Mouse (Mus musculus): ENCODE measurements around the gene Ttc24. TPM values are rescaled to one million over a fixed set of nuclear protein-coding genes. Genes with fewer than 3 reads are reported as not detected.

The Ttc24 gene
- polyA plus RNA-seq, 1 experiment from 2014 or later = not detected

DNA sequence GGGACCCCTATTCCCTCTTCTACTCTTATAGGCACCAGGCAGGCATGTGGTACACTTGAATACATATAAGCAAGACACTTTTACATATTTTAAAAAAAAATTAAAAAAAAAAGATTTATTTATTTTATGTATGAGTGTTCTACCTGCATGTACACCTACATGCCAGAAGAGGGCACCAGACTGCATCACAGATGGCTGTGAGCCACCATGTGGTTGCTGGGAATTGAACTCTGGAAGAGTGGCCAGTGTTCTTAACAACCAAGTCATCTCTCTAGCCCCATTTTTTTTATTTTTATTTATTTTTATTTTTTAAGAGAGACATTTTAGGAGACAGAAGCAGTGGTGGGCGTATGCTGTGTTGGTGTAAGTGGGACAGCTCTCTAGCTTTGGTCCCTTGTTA is 9.6 kb upstream of the Ttc24 start:
- 60% methylated on average over 1 of the region's 1 CpGs for WGBS

DNA sequence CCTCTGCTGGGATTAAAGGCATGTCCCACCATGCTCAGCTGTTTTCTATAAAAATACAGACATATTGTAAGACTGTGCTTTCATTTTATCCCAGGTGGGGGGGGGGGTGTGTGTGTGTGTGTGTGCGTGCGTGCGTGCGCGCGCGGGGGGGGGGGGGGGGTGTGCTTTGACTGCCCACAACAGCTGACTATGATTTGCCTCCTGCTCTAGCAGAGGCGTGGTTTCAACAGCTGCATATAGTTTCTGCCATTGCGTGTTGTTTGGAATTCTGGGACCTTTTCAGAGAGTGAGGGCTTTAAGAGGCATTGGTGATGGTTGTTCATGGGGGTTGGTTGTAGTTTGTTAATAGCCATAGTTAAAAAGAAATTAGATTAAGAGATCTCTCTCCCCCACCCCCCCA is 7.4 kb upstream of the Ttc24 start:
- Histone ChIP-seq H3K27ac (ENCODE audit: low read depth) (no peak overlapping the region), H3K4me3 (ENCODE audit: low read depth, low read length) (no peak overlapping the region), H3K27me3 (replicated peaks; ENCODE audit: control insufficient read depth, insufficient read depth, low read length) (no peaks in the 10 kb centered on the region), H3K4me2 (ENCODE audit: low read length) (no peak overlapping the region), H3K36me3 (ENCODE audit: control insufficient read depth, insufficient read depth, low read length) (peaks cover 41% of the 10 kb centered on the region), H3K9me3 (ENCODE audit: control insufficient read depth, low read length) (no peaks in the 10 kb centered on the region), H3K9ac (ENCODE audit: low read length) (no peak overlapping the region), H3K4me1 (replicated peaks; ENCODE audit: control insufficient read depth, insufficient read depth, low read length) (peaks cover 10% of the 10 kb centered on the region; the same call in 1 of the 2 replicates)
- ATAC-seq (replicated peaks; ENCODE audit: low FRiP score, low TSS enrichment, low read depth) = no peak
- no peak for DNase-seq (ENCODE audit: low spot score)
- WGBS = 93% methylated on average over 6 of the region's 9 CpGs

More for the DNA sequence above, 9.6 kb upstream of the Ttc24 start:
- Histone ChIP-seq H3K4me3 (ENCODE audit: low read depth, low read length) (no peak overlapping the region), H3K9ac (ENCODE audit: low read length) (no peak overlapping the region), H3K9me3 (ENCODE audit: control insufficient read depth, low read length) (no peaks in the 10 kb centered on the region), H3K4me1 (replicated peaks; ENCODE audit: control insufficient read depth, insufficient read depth, low read length) (peaks cover 5% of the 10 kb centered on the region; the same call in 1 of the 2 replicates), H3K4me2 (ENCODE audit: low read length) (no peak overlapping the region), H3K36me3 (ENCODE audit: control insufficient read depth, insufficient read depth, low read length) (peaks cover 63% of the 10 kb centered on the region), H3K27me3 (replicated peaks; ENCODE audit: control insufficient read depth, insufficient read depth, low read length) (no peaks in the 10 kb centered on the region), H3K27ac (ENCODE audit: low read depth) (no peak overlapping the region)
- ATAC-seq (replicated peaks; ENCODE audit: low FRiP score, low TSS enrichment, low read depth) (no peak), DNase-seq (ENCODE audit: low spot score) (no peak)

DNA sequence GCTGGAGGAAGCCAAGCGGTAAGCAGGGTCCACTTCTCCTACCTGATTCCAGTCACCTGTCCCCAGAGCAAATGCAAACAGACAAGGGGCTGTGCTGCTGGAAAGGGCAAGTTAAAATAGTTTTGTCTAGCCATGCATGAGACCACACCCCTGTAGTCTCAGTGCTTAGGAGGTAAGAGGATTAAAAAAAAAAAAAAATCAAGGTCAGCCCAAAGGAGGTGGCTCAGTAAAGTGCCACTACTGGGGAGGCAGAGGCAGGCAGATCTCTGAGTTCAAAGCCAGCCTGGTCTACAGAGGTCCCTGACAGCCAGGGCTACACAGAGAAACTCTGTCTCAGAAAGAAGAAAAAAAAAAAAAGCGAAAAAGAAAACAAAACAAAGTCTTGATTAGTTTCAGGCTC is 5.9 kb upstream of the Ttc24 start:
- Histone ChIP-seq H3K4me3 (ENCODE audit: low read depth, low read length) (no peak overlapping the region), H3K36me3 (ENCODE audit: control insufficient read depth, insufficient read depth, low read length) (peaks cover 27% of the 10 kb centered on the region), H3K4me2 (ENCODE audit: low read length) (no peak overlapping the region), H3K9me3 (ENCODE audit: control insufficient read depth, low read length) (no peaks in the 10 kb centered on the region), H3K27ac (ENCODE audit: low read depth) (no peak overlapping the region), H3K4me1 (replicated peaks; ENCODE audit: control insufficient read depth, insufficient read depth, low read length) (peaks cover 10% of the 10 kb centered on the region; the same call in 1 of the 2 replicates), H3K27me3 (replicated peaks; ENCODE audit: control insufficient read depth, insufficient read depth, low read length) (no peaks in the 10 kb centered on the region), H3K9ac (ENCODE audit: low read length) (no peak overlapping the region)
- DNase-seq (ENCODE audit: low spot score) = no peak
- 83% methylated on average over 2 of the region's 2 CpGs for WGBS
- no peak for ATAC-seq (replicated peaks; ENCODE audit: low FRiP score, low TSS enrichment, low read depth)

DNA sequence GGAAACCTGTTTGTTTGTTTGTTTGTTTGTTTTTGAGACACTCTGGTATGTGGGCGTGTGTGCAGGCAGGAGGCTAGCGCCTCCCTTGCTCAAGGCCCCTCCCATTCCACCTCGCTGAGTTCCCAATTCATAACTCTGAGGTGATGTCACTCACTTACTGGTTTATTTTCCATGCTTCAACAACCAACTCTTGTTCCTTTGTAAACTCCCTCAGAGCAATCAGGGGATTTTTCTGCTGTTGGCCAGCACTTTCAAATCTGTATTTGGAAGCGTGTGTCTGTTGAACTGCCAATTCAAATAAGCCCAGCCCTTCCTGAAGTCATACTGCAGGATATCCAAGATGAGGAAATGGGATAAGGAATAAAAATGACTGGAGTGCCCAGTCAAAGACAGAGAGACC is 4.6 kb upstream of the Ttc24 start:
- H3K4me1 ChIP-seq (replicated peaks; ENCODE audit: control insufficient read depth, insufficient read depth, low read length) = peaks cover 10% of the 10 kb centered on the region; the same call in 1 of the 2 replicates
- H3K9ac ChIP-seq (ENCODE audit: low read length) = peak overlapping the region; percentile 48; the same call in 1 of the 2 replicates
- peaks cover 18% of the 10 kb centered on the region for H3K36me3 ChIP-seq (ENCODE audit: control insufficient read depth, insufficient read depth, low read length)
- no peaks in the 10 kb centered on the region for H3K27me3 ChIP-seq (replicated peaks; ENCODE audit: control insufficient read depth, insufficient read depth, low read length)
- DNase-seq (ENCODE audit: low spot score) (peak; percentile 55), ATAC-seq (replicated peaks; ENCODE audit: low FRiP score, low TSS enrichment, low read depth) (no peak)
- 5% methylated on average over 4 of the region's 4 CpGs for WGBS
- no peaks in the 10 kb centered on the region for H3K9me3 ChIP-seq (ENCODE audit: control insufficient read depth, low read length)
- peak overlapping the region; percentile 49 for H3K4me3 ChIP-seq (ENCODE audit: low read depth, low read length)
- H3K4me2 ChIP-seq (ENCODE audit: low read length) = peak overlapping the region; percentile 57
- no peak overlapping the region for H3K27ac ChIP-seq (ENCODE audit: low read depth)

- Histone ChIP-seq H3K27me3 (replicated peaks; ENCODE audit: control insufficient read depth, insufficient read depth, low read length) (no peaks in the 10 kb centered on the region), H3K4me2 (ENCODE audit: low read length) (peak overlapping the region; percentile 57), H3K36me3 (ENCODE audit: control insufficient read depth, insufficient read depth, low read length) (peaks cover 18% of the 10 kb centered on the region), H3K9me3 (ENCODE audit: control insufficient read depth, low read length) (no peaks in the 10 kb centered on the region), H3K9ac (ENCODE audit: low read length) (peak overlapping the region; percentile 48), H3K27ac (ENCODE audit: low read depth) (no peak overlapping the region), H3K4me3 (ENCODE audit: low read depth, low read length) (peak overlapping the region; percentile 49), H3K4me1 (replicated peaks; ENCODE audit: control insufficient read depth, insufficient read depth, low read length) (peaks cover 10% of the 10 kb centered on the region; the same call in 1 of the 2 replicates)
- 3% methylated on average over 13 of the region's 13 CpGs for WGBS
- no peak for DNase-seq (ENCODE audit: low spot score)
- no peak for ATAC-seq (replicated peaks; ENCODE audit: low FRiP score, low TSS enrichment, low read depth)
Observed at GRCm38 (mm10) chr3:88082224-88082618, 4.1 kb upstream of the Ttc24 start.

DNA sequence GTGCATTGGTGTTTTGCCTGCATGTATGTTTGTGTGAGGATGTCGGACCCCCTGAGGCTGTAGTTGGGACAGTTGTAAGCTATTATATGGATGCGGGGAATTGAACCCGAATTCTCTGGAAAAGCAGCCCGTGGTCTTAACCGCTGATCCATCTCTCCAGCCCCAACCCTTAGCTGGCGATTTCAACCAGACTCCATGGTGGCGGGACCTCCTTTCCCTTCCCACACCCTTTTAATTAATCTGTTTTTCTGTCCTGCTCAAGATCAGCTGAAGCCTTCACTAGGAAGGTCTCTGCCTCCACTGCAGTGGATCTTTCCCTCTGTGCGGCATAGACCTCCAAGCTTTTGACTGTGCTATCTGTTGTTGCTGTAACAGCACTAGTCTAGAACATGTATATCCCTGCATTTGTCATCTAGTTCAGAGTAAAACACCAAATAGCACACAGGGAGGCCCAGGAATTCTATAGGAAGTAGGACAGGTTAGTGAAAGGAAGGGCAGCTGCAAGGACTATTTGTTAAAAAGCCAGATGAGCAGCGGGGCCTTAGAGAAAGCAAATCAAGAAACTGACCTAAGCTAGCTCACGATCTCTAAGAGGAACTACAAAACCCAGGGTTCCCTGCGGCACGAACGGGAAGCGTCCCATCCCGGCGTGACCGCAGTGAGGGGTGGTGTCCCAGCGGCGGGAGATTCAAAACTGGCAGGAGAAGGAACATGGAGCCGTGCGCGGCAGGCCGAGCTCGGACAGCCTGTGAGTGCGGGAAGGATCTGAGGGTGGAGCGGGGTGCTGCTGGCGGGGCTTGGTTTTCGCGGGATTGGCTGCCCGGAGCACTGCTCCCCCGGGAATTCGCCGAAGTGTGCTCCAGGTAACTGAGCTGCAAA is 3.5 kb upstream of the Ttc24 start, which contains the start of gene Iqgap3:
Iqgap3 (plus strand) TSS at position 627 of the 879 bp plus-strand sequence.
- Histone ChIP-seq H3K4me1 (replicated peaks; ENCODE audit: control insufficient read depth, insufficient read depth, low read length) (peaks cover 10% of the 10 kb centered on the region; the same call in 1 of the 2 replicates), H3K9me3 (ENCODE audit: control insufficient read depth, low read length) (no peaks in the 10 kb centered on the region), H3K4me3 (ENCODE audit: low read depth, low read length) (peak within 1 kb of the TSS; percentile 49), H3K27me3 (replicated peaks; ENCODE audit: control insufficient read depth, insufficient read depth, low read length) (no peaks in the 10 kb centered on the region), H3K36me3 (ENCODE audit: control insufficient read depth, insufficient read depth, low read length) (peaks cover 16% of the 10 kb centered on the region), H3K27ac (ENCODE audit: low read depth) (no peak within 1 kb of the TSS), H3K4me2 (ENCODE audit: low read length) (peak within 1 kb of the TSS; percentile 57), H3K9ac (ENCODE audit: low read length) (peak within 1 kb of the TSS; percentile 48)
- peak; percentile 82 for ATAC-seq (replicated peaks; ENCODE audit: low FRiP score, low TSS enrichment, low read depth)
- DNase-seq (ENCODE audit: low spot score) = peak; percentile 92
- 19% methylated on average over 33 of the region's 33 CpGs for WGBS

GRCm38 (mm10) chr3:88077441-88077840 is 663 bp downstream of the Ttc24 start:
- no peaks in the 10 kb centered on the region for H3K9me3 ChIP-seq (ENCODE audit: control insufficient read depth, low read length)
- 46% methylated on average over 8 of the region's 8 CpGs for WGBS
- H3K27me3 ChIP-seq (replicated peaks; ENCODE audit: control insufficient read depth, insufficient read depth, low read length) = no peaks in the 10 kb centered on the region
- no peak overlapping the region for H3K4me3 ChIP-seq (ENCODE audit: low read depth, low read length)
- DNase-seq (ENCODE audit: low spot score) (no peak), ATAC-seq (replicated peaks; ENCODE audit: low FRiP score, low TSS enrichment, low read depth) (no peak)
- H3K36me3 ChIP-seq (ENCODE audit: control insufficient read depth, insufficient read depth, low read length) = no peaks in the 10 kb centered on the region
- no peak overlapping the region for H3K4me2 ChIP-seq (ENCODE audit: low read length)
- no peak overlapping the region for H3K27ac ChIP-seq (ENCODE audit: low read depth)
- peaks cover 3% of the 10 kb centered on the region; the same call in 1 of the 2 replicates for H3K4me1 ChIP-seq (replicated peaks; ENCODE audit: control insufficient read depth, insufficient read depth, low read length)
- H3K9ac ChIP-seq (ENCODE audit: low read length) = no peak overlapping the region

- Histone ChIP-seq H3K36me3 (ENCODE audit: control insufficient read depth, insufficient read depth, low read length) (no peaks in the 10 kb centered on the region), H3K9me3 (ENCODE audit: control insufficient read depth, low read length) (no peaks in the 10 kb centered on the region), H3K4me3 (ENCODE audit: low read depth, low read length) (no peak overlapping the region), H3K27ac (ENCODE audit: low read depth) (no peak overlapping the region), H3K27me3 (replicated peaks; ENCODE audit: control insufficient read depth, insufficient read depth, low read length) (no peaks in the 10 kb centered on the region), H3K4me1 (replicated peaks; ENCODE audit: control insufficient read depth, insufficient read depth, low read length) (no peaks in the 10 kb centered on the region), H3K4me2 (ENCODE audit: low read length) (no peak overlapping the region), H3K9ac (ENCODE audit: low read length) (no peak overlapping the region)
- DNase-seq (ENCODE audit: low spot score) (no peak), ATAC-seq (replicated peaks; ENCODE audit: low FRiP score, low TSS enrichment, low read depth) (no peak)
- WGBS = 78% methylated on average over 8 of the region's 8 CpGs
Observed at GRCm38 (mm10) chr3:88074766-88075165, 3.3 kb downstream of the Ttc24 start.

Measured in intestine, embryonic 14.5 days (tissue).